Mouse (Mus musculus): ENCODE results near the gene Upb1.
"Not testable (repeated sequence)": the region's sequence is repeated elsewhere in the genome, so short reads cannot be mapped to it uniquely, and the experiment has no call there.

- not testable (repeated sequence) for TF ChIP-seq ZNF384 (IDR thresholded peaks at IDR 0.05; ENCODE audit: low read depth, low read length); ZC3H11A (IDR thresholded peaks at IDR 0.05; ENCODE audit: borderline replicate concordance, low read depth, low read length)
Observed at GRCm38 (mm10) chr10:75373655-75374351, 27.1 kb upstream of the Upb1 start.

Data from ES-E14 (cell line).